Mouse (Mus musculus) limb, embryonic 14.5 days (tissue): Measurements from ENCODE around the gene Rgs9bp. TPM values are rescaled to one million over a fixed set of nuclear protein-coding genes. Genes with fewer than 3 reads are reported as not detected.
A peak's percentile ranks its signal among the peaks of the same experiment; 100 is the strongest.

Source experiments
- ATAC-seq: fragments of 200-750 bp; cut with Nextera tagmentation; 2 replicates; pipeline ENCODE4 v1.8.0; 2017; ENCODE audit warnings: low read depth, moderate number of reproducible peaks, moderate TSS enrichment; ENCODE audit not compliant: low FRiP score
- DNase-seq: peaks from one replicate; pipeline ENCODE4 v3.0.0-alpha.2; 2015; ENCODE audit warnings: low spot score
- H3K27ac ChIP-seq: fragments of 300-500 bp; sonication (generic); replicated peaks from 2 replicates; pipeline ENCODE4 v1.5.1; 2014; ENCODE audit warnings: low read depth, mild to moderate bottlenecking, low read length, moderate library complexity, mixed read lengths
- H3K27me3 ChIP-seq: fragments of 300-500 bp; sonication (generic); 2 replicates; pipeline ENCODE4 v1.6.1; 2014; ENCODE audit warnings: low read length, mixed read lengths; ENCODE audit not compliant: control insufficient read depth, insufficient read depth
- H3K36me3 ChIP-seq: fragments of 300-500 bp; sonication (generic); 2 replicates; pipeline ENCODE4 v1.6.1; 2014; ENCODE audit warnings: mild to moderate bottlenecking, low read length, moderate library complexity, mixed read lengths; ENCODE audit not compliant: control insufficient read depth, insufficient read depth
- H3K4me1 ChIP-seq: fragments of 300-500 bp; sonication (generic); 2 replicates; pipeline ENCODE4 v1.6.1; 2014; ENCODE audit warnings: antibody characterized with exemption, low read length, mixed read lengths; ENCODE audit not compliant: control insufficient read depth, insufficient read depth
- H3K4me2 ChIP-seq: fragments of 300-500 bp; sonication (generic); replicated peaks from 2 replicates; pipeline ENCODE4 v1.6.1; 2014; ENCODE audit warnings: low read depth, mild to moderate bottlenecking, low read length, moderate library complexity; ENCODE audit not compliant: severe bottlenecking
- H3K4me3 ChIP-seq: fragments of 300-500 bp; sonication (generic); replicated peaks from 2 replicates; pipeline ENCODE4 v1.5.1; 2014; ENCODE audit warnings: low read length
- H3K9ac ChIP-seq: fragments of 300-500 bp; sonication (generic); 2 replicates; pipeline ENCODE4 v1.6.1; 2014; ENCODE audit warnings: mild to moderate bottlenecking, low read depth, low read length, moderate library complexity; ENCODE audit not compliant: severe bottlenecking
- H3K9me3 ChIP-seq: fragments of 300-500 bp; sonication (generic); 2 replicates; pipeline ENCODE4 v1.6.1; 2016; ENCODE audit warnings: low read length; ENCODE audit not compliant: control insufficient read depth
- POLR2A ChIP-seq: fragments of 200-500 bp; IDR thresholded peaks from 2 replicates; pipeline ENCODE4 v1.8.0; 2012; ENCODE audit warnings: inconsistent platforms, mild to moderate bottlenecking, moderate library complexity, borderline replicate concordance; ENCODE audit not compliant: insufficient read depth, insufficient read length; ENCODE audit errors: extremely low read depth
- WGBS: fragments of 180-500 bp; shearing (Covaris S2); extraction: QIAGEN DNeasy Blood & Tissue Kit; methylation state at CpG from one replicate; pipeline ENCODE4 v1.1.7; 2014; 5-methylcytosine and 5-hydroxymethylcytosine counted together
- polyA plus RNA-seq, 2 experiments: library from polyadenylated mRNA; depleted of rRNA in 1 of 2; stranded (reverse) in 1 of 2; unstranded in 1 of 2; fragments of >200 nt; fragmentation: Nextera tagmentation in 1 of 2; extraction: Ambion mirVana in 1 of 2; gene quantifications; 2 replicates each; pipeline versions ENCODE4 v1.2.1 to v1.2.3; 2012 to 2014

The Rgs9bp gene
- polyA plus RNA-seq, 2 experiments, result 0.99 to 1.5 TPM

DNA sequence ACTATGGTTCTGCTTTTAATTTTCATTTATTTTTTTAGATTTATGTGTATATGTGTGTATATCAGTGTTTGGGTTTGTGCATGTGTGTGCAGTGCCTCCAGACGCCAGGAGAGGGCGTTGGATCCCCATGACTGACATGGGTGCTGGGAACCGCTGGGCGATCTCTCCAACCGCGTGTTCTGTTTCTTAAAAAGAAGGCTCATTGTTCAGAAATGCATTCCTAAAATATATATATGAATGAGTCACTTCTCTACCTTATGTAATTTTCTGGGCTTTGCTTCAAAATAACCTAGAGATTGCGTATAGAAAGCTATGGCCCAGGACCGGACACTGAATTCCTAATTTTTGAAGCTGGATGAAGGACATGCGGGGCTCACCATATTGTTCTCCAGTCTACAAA, 14.1 kb upstream of the Rgs9bp start:
- Histone ChIP-seq H3K36me3 (peaks cover 53% of the 10 kb centered on the region), H3K9me3 (no peaks in the 10 kb centered on the region), H3K4me1 (no peaks in the 10 kb centered on the region), H3K4me2 (no peak overlapping the region), H3K27ac (no peak overlapping the region), H3K4me3 (no peak overlapping the region), H3K27me3 (no peaks in the 10 kb centered on the region), H3K9ac (no peak overlapping the region)
- no peak for TF ChIP-seq POLR2A
- ATAC-seq, result no peak
- no peak for DNase-seq
- WGBS, result 90% methylated on average over 9 of the region's 9 CpGs

DNA sequence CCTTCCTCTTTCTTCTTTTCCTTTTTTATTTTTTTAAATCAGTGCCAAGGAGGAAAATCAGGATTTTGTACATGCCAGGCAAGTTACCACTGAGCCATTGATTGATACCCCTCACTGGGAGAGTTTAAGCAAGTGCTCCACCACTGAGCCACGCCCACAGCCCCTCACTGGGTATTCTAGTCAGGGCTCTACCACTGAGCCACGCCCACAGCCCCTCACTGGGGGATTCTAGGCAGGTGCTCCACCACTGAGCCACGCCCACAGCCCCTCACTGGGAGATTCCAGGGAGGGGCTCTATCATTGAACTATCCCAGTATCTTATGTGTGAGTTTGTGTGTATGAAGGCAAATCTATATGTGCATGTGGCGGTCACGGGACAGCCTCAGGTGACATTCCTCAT, 8.9 kb upstream of the Rgs9bp start:
- whole genome bisulfite sequencing, result 89% methylated on average over 5 of the region's 5 CpGs
- no peak for ATAC-seq
- no peak for TF ChIP-seq POLR2A
- Histone ChIP-seq H3K27ac (no peak overlapping the region), H3K4me1 (peaks cover 21% of the 10 kb centered on the region), H3K4me2 (no peak overlapping the region), H3K9me3 (no peaks in the 10 kb centered on the region), H3K9ac (no peak overlapping the region), H3K27me3 (no peaks in the 10 kb centered on the region), H3K36me3 (peaks cover 37% of the 10 kb centered on the region), H3K4me3 (no peak overlapping the region)
- DNase-seq, result no peak

DNA sequence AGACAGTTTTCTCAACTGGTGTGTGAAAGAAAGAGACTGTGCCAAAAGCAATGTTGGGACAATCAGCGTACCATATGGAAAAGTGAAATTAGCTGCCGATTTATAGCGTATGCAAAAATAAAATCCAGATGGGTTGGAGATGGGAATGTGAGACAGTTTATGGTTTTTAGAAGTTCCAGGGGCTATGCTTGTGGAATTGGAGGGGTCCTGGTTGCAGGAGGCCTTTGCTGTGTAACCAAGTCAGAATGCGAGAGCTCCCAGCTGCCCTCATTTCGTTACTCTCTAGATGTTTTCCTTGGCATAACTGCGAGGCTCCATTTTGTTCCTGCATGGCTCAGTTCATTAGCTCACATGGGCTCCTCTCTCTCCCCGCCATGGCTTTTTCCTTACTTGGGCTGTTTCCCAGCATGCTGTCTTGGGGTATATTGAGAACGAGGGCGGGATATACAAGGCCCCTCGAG, 5.4 kb upstream of the Rgs9bp start:
- no peak overlapping the region for H3K9ac ChIP-seq
- 26% methylated on average over 10 of the region's 10 CpGs for WGBS
- peaks cover 40% of the 10 kb centered on the region for H3K4me1 ChIP-seq
- TF ChIP-seq POLR2A, result no peak
- no peaks in the 10 kb centered on the region for H3K27me3 ChIP-seq
- ATAC-seq, result peak; percentile 72
- no peaks in the 10 kb centered on the region for H3K9me3 ChIP-seq
- peak overlapping the region; percentile 88 for H3K27ac ChIP-seq
- peak overlapping the region; percentile 31 for H3K4me2 ChIP-seq
- peaks cover 25% of the 10 kb centered on the region for H3K36me3 ChIP-seq
- DNase-seq, result peak; percentile 90
- H3K4me3 ChIP-seq, result no peak overlapping the region

DNA sequence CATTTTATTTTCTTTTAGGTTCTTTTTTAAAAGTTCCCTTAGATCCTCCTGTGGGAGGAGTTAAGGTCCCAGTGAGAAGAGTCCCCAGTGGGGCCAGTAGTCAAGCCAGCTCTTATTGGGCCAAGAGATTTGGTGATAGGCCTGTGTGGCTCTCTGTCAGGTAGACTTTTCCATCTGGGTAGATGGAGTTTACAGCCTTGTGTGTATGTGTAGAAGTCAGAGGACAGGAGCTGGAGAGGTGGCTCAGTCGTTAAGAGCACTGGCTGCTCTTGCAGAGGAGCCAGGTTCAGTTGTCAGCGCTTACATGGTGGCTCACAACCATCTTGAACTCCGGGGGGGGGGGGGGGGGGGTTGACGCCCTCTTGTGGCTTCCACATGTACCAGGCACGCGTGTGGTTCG, 4.1 kb upstream of the Rgs9bp start:
- WGBS, result 67% methylated on average over 6 of the region's 7 CpGs
- H3K4me3 ChIP-seq, result no peak overlapping the region
- no peak for TF ChIP-seq POLR2A
- H3K36me3 ChIP-seq, result peaks cover 20% of the 10 kb centered on the region
- ATAC-seq (no peak), DNase-seq (no peak)
- H3K27me3 ChIP-seq, result peaks cover 6% of the 10 kb centered on the region
- H3K9me3 ChIP-seq, result no peaks in the 10 kb centered on the region
- H3K4me2 ChIP-seq, result no peak overlapping the region
- no peak overlapping the region for H3K9ac ChIP-seq
- H3K4me1 ChIP-seq, result peaks cover 42% of the 10 kb centered on the region
- H3K27ac ChIP-seq, result peak overlapping the region; percentile 48; the same call in 1 of the 2 replicates

DNA sequence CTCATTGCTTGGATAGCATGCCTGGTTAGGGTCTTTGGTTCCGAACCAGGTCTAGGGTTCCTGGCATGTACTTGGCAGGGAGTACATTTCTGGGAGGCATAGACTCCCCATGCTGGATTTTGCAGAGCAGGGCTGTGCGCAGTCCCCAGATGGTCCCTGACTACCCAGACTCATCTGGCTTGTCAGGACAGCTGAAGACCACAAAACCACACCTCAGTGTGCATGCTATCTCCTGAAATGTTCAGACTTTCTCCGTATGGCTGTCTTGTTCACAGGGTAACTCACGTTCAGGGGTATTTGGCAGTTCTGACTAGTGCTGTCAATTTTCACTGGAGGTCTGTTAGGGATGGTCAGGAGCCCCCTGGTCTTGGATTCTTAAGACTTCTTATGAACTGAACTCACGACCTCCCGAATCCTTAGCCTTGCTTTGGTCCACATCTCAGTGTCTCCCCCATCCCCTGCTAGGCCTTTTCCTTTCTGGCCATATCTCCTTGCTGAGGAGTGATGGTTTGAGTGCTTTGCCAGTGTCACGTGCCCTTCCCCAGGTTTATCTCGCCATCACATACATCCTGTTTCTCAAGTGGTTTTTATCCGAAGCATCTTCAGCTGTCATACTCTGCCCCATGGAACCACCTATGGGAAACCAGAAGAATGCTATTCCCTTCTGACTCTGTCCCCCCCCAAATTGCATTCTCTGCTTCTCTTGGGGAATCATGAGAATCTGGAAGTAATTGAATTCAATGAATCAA, 3.5 kb upstream of the Rgs9bp start:
- Histone ChIP-seq H3K4me1 (peaks cover 47% of the 10 kb centered on the region), H3K27me3 (peaks cover 13% of the 10 kb centered on the region), H3K36me3 (peaks cover 16% of the 10 kb centered on the region), H3K9me3 (no peaks in the 10 kb centered on the region), H3K27ac (peak overlapping the region; percentile 48; the same call in 1 of the 2 replicates), H3K4me3 (no peak overlapping the region), H3K4me2 (no peak overlapping the region), H3K9ac (no peak overlapping the region)
- ATAC-seq, result no peak
- TF ChIP-seq POLR2A, result no peak
- no peak for DNase-seq
- 79% methylated on average over 9 of the region's 9 CpGs for WGBS

DNA sequence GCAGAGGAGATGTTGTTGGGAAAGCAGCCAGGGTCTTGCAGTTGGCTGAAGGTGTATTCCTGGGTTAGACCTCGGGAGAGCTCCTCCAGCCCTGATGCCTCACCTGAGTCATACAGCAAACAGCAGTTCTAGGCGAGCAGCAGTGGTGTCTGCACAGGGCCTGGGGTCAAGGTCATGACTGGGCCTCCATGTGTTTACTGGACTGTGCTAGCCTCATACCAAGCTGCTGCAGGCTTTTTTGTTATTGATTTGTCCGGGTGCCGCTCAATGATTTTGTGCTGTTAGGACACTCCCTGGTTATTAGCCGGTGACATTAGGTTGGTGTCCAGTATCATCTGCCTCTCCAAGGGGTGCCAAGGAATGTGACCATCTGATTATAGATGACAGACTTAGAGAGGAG, 2.3 kb upstream of the Rgs9bp start:
- H3K4me3 ChIP-seq, result no peak overlapping the region
- H3K4me1 ChIP-seq, result peaks cover 47% of the 10 kb centered on the region
- no peak for ATAC-seq

More for the DNA sequence above, 2.3 kb upstream of the Rgs9bp start:
- H3K27me3 ChIP-seq, result peaks cover 24% of the 10 kb centered on the region
- peak overlapping the region; percentile 100; the same call in 1 of the 2 replicates for H3K4me2 ChIP-seq
- WGBS, result 78% methylated on average over 5 of the region's 5 CpGs
- H3K9ac ChIP-seq, result no peak overlapping the region
- H3K36me3 ChIP-seq, result peaks cover 4% of the 10 kb centered on the region
- H3K9me3 ChIP-seq, result no peaks in the 10 kb centered on the region
- no peak for TF ChIP-seq POLR2A
- no peak overlapping the region for H3K27ac ChIP-seq
- no peak for DNase-seq
